Mouse (Mus musculus): Measurements from ENCODE around the gene Arid2. TPM values are rescaled to one million over a fixed set of nuclear protein-coding genes. Genes with fewer than 3 reads are reported as not detected.

Arid2 gene
- polyA plus RNA-seq, 1 experiment from 2014 or later: 7.3 TPM

DNA sequence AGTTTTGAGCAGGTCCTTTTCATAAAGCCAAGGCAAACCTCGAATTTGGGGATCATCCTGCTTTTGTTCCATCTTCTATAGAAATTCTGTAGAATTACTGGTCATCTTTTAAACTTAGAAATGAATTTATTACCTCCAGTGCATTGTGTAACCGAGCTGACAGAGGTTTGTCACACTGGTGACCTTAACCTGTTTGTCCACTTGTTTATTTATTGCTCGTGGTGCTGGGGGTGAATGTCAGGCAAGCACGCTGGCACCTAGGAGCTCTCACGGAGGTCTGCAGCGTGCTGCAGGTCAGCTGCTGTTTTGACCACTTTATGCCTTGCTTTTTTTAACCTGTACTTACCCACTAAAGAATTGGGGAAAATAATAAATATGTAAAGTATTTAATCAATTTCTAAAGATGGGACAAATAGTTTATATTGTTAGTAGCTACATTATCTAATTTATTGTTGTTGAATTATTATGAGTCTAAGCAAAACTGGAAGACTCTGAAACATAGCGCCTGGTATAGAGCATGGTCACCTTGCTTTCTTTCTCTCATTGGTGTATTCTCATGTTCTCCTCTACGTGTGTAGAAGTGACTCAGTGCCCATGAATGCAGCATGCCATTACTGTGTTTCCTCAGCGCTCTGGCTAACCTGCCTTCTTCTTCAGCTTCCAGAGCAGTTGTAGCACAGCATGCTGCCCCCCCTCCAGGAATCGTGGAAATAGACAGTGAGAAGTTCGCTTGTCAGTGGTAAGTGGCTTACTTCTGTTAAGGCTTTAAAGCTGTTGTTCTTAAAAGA, 79.1 kb downstream of the Arid2 start:
- Histone ChIP-seq H3K9ac (ENCODE audit: low read length) (no peak overlapping the region), H3K4me3 (ENCODE audit: low read depth, low read length) (no peak overlapping the region), H3K27me3 (ENCODE audit: control insufficient read depth, insufficient read depth, low read length) (no peaks in the 10 kb centered on the region), H3K4me1 (replicated peaks; ENCODE audit: control insufficient read depth, insufficient read depth) (no peaks in the 10 kb centered on the region), H3K4me2 (replicated peaks; ENCODE audit: low read depth) (no peak overlapping the region), H3K9me3 (ENCODE audit: control insufficient read depth, low read length) (no peaks in the 10 kb centered on the region), H3K27ac (replicated peaks) (no peak overlapping the region), H3K36me3 (ENCODE audit: control insufficient read depth, insufficient read depth, low read length) (peaks cover 37% of the 10 kb centered on the region)
- TF ChIP-seq CTCF (IDR thresholded peaks at IDR 0.05; ENCODE audit: low read depth) (no peak), EP300 (optimal IDR thresholded peaks at IDR 0.05) (no peak)
- DNase-seq (ENCODE audit: low spot score): no peak
- 72% methylated on average over 11 of the region's 11 CpGs for WGBS
- no peak for ATAC-seq (ENCODE audit: low FRiP score, low TSS enrichment)

GRCm38 (mm10) chr15:96371311-96371710, 84.0 kb downstream of the Arid2 start:
- Histone ChIP-seq H3K4me1 (replicated peaks; ENCODE audit: control insufficient read depth, insufficient read depth) (no peaks in the 10 kb centered on the region), H3K9ac (ENCODE audit: low read length) (no peak overlapping the region), H3K27me3 (ENCODE audit: control insufficient read depth, insufficient read depth, low read length) (no peaks in the 10 kb centered on the region), H3K4me3 (ENCODE audit: low read depth, low read length) (no peak overlapping the region), H3K4me2 (replicated peaks; ENCODE audit: low read depth) (no peak overlapping the region), H3K27ac (replicated peaks) (no peak overlapping the region), H3K9me3 (ENCODE audit: control insufficient read depth, low read length) (no peaks in the 10 kb centered on the region), H3K36me3 (ENCODE audit: control insufficient read depth, insufficient read depth, low read length) (peaks cover 33% of the 10 kb centered on the region)
- ATAC-seq (ENCODE audit: low FRiP score, low TSS enrichment): no peak
- TF ChIP-seq EP300 (optimal IDR thresholded peaks at IDR 0.05) (no peak), CTCF (IDR thresholded peaks at IDR 0.05; ENCODE audit: low read depth) (no peak)
- DNase-seq (ENCODE audit: low spot score): no peak
- 97% methylated on average over 18 of the region's 18 CpGs for WGBS

DNA sequence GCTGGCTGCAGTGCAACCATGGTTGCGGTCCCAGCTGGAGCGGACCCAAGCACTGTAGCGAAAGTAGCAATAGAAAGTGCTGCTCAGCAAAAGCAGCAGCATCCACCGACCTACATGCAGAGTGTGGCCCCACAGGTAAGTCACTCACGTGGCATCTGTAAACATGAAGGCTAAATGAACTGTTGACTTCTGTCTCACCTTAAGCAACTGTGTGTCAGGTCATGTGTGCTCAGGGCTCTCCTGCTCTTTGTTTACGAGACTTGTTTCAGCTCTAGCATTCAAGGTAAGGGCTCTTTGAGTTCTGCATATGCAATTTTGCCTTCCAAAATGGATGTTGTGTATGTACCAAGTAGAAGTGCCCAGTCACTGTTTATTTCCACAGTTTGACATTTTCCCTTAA, 85.3 kb downstream of the Arid2 start:
- Histone ChIP-seq H3K9ac (ENCODE audit: low read length) (no peak overlapping the region), H3K27me3 (ENCODE audit: control insufficient read depth, insufficient read depth, low read length) (no peaks in the 10 kb centered on the region), H3K4me1 (replicated peaks; ENCODE audit: control insufficient read depth, insufficient read depth) (no peaks in the 10 kb centered on the region), H3K4me3 (ENCODE audit: low read depth, low read length) (no peak overlapping the region), H3K9me3 (ENCODE audit: control insufficient read depth, low read length) (no peaks in the 10 kb centered on the region), H3K36me3 (ENCODE audit: control insufficient read depth, insufficient read depth, low read length) (peaks cover 29% of the 10 kb centered on the region), H3K27ac (replicated peaks) (no peak overlapping the region), H3K4me2 (replicated peaks; ENCODE audit: low read depth) (no peak overlapping the region)
- ATAC-seq (ENCODE audit: low FRiP score, low TSS enrichment): no peak
- DNase-seq (ENCODE audit: low spot score): no peak
- WGBS: 76% methylated on average over 6 of the region's 6 CpGs
- TF ChIP-seq EP300 (optimal IDR thresholded peaks at IDR 0.05) (no peak), CTCF (IDR thresholded peaks at IDR 0.05; ENCODE audit: low read depth) (no peak)

DNA sequence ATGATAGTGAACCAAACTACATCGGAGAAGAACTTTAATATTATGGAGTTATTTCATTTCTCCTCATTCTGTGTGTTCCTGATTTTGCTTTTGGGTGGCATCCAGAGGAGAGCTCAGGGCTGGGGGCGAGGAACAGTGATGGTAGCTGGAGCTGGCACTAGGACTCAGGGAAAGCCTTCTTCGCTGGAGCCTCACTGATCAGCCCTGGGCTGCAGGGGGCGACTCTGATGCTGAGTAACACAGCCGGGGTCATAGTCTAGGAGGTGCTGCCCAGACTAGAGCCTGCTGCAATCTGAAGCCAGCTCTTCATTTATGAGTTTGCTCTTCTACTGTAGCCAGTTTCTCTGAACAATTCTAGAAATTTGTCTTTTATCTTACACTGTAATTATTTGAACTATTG, 85.8 kb downstream of the Arid2 start:
- ATAC-seq (ENCODE audit: low FRiP score, low TSS enrichment): no peak
- H3K4me2 ChIP-seq (replicated peaks; ENCODE audit: low read depth): no peak overlapping the region
- TF ChIP-seq EP300 (optimal IDR thresholded peaks at IDR 0.05) (no peak), CTCF (IDR thresholded peaks at IDR 0.05; ENCODE audit: low read depth) (peak; percentile 40)
- no peak overlapping the region for H3K4me3 ChIP-seq (ENCODE audit: low read depth, low read length)
- WGBS: 86% methylated on average over 5 of the region's 5 CpGs
- no peak overlapping the region for H3K27ac ChIP-seq (replicated peaks)
- H3K36me3 ChIP-seq (ENCODE audit: control insufficient read depth, insufficient read depth, low read length): peaks cover 29% of the 10 kb centered on the region
- DNase-seq (ENCODE audit: low spot score): no peak
- no peaks in the 10 kb centered on the region for H3K4me1 ChIP-seq (replicated peaks; ENCODE audit: control insufficient read depth, insufficient read depth)
- no peak overlapping the region for H3K9ac ChIP-seq (ENCODE audit: low read length)
- H3K9me3 ChIP-seq (ENCODE audit: control insufficient read depth, low read length): no peaks in the 10 kb centered on the region
- H3K27me3 ChIP-seq (ENCODE audit: control insufficient read depth, insufficient read depth, low read length): no peaks in the 10 kb centered on the region

GRCm38 (mm10) chr15:96376214-96376613, 88.9 kb downstream of the Arid2 start:
- TF ChIP-seq EP300 (optimal IDR thresholded peaks at IDR 0.05): no peak
- TF ChIP-seq CTCF (IDR thresholded peaks at IDR 0.05; ENCODE audit: low read depth): no peak
- H3K4me3 ChIP-seq (ENCODE audit: low read depth, low read length): no peak overlapping the region
- 86% methylated on average over 2 of the region's 2 CpGs for WGBS
- H3K9me3 ChIP-seq (ENCODE audit: control insufficient read depth, low read length): no peaks in the 10 kb centered on the region
- no peaks in the 10 kb centered on the region for H3K27me3 ChIP-seq (ENCODE audit: control insufficient read depth, insufficient read depth, low read length)
- no peak overlapping the region for H3K4me2 ChIP-seq (replicated peaks; ENCODE audit: low read depth)
- ATAC-seq (ENCODE audit: low FRiP score, low TSS enrichment): no peak
- peaks cover 10% of the 10 kb centered on the region; the same call in 1 of the 2 replicates for H3K36me3 ChIP-seq (ENCODE audit: control insufficient read depth, insufficient read depth, low read length)
- H3K9ac ChIP-seq (ENCODE audit: low read length): no peak overlapping the region
- no peaks in the 10 kb centered on the region for H3K4me1 ChIP-seq (replicated peaks; ENCODE audit: control insufficient read depth, insufficient read depth)
- no peak overlapping the region for H3K27ac ChIP-seq (replicated peaks)
- no peak for DNase-seq (ENCODE audit: low spot score)

DNA sequence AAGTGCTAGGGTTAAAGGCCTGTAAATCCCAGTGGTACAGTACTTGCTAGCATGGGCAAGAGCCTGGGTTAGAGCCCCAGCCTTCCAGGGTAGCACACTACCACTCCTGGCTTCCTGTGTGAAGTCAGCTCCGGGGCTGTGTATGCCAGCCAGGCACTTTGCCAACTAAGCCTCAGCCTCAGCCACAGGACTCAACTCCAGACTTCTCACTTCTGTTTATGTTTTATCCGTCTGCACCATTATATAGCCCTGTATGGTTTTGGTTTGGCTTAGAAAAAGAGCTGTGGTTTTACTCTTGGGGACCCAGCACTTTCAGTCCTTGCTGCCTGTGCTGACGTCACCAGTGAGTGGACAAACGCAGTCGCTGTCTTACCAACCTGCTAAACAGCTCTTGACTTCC, 89.9 kb downstream of the Arid2 start:
- H3K4me2 ChIP-seq (replicated peaks; ENCODE audit: low read depth): no peak overlapping the region
- H3K36me3 ChIP-seq (ENCODE audit: control insufficient read depth, insufficient read depth, low read length): peaks cover 6% of the 10 kb centered on the region; the same call in 1 of the 2 replicates
- DNase-seq (ENCODE audit: low spot score) (no peak), ATAC-seq (ENCODE audit: low FRiP score, low TSS enrichment) (no peak)
- H3K27me3 ChIP-seq (ENCODE audit: control insufficient read depth, insufficient read depth, low read length): no peaks in the 10 kb centered on the region
- no peaks in the 10 kb centered on the region for H3K9me3 ChIP-seq (ENCODE audit: control insufficient read depth, low read length)
- no peaks in the 10 kb centered on the region for H3K4me1 ChIP-seq (replicated peaks; ENCODE audit: control insufficient read depth, insufficient read depth)
- TF ChIP-seq EP300 (optimal IDR thresholded peaks at IDR 0.05) (no peak), CTCF (IDR thresholded peaks at IDR 0.05; ENCODE audit: low read depth) (no peak)
- 48% methylated on average over 5 of the region's 5 CpGs for WGBS
- H3K4me3 ChIP-seq (ENCODE audit: low read depth, low read length): no peak overlapping the region
- no peak overlapping the region for H3K9ac ChIP-seq (ENCODE audit: low read length)
- no peak overlapping the region for H3K27ac ChIP-seq (replicated peaks)

Measured in stomach, postnatal 0 days (tissue).